In genomic region chr7:46377008-46377346, GRCm38 (mm10) we compare ENCODE assay signal across 10 mouse cellular contexts. TPM values are rescaled to one million over a fixed set of nuclear protein-coding genes. Genes with fewer than 3 reads are reported as not detected.
DNase-seq lines count a peak whose midpoint lies in the region; ATAC-seq lines count a peak whose summit lies in the region.
"Had no signal": no experiment of that assay in that cellular context is flagged by ENCODE, and none has a peak within 500 bp of the region (broad histone marks: within the 10 kb centered on the region; RNA-seq: fewer than 3 reads in every experiment).

No protein-coding gene starts in this region.

- no peak overlapping the region for H3K9ac ChIP-seq in heart, embryonic 12.5 days
- no peak overlapping the region for H3K9ac ChIP-seq in heart, embryonic 16.5 days (ENCODE audit: low read length)
- no peak overlapping the region for H3K9ac ChIP-seq in midbrain, embryonic 15.5 days

- no peak for DNase-seq in heart, postnatal 25 days (ENCODE audit: low spot score)
- peak; percentile 61 for DNase-seq in embryo, embryonic 9.5 days (ENCODE audit: extremely low spot score)
- DNase-seq in thymus, adult 18-20 months = no peak
- no peak for DNase-seq in urinary bladder, postnatal 10 days (ENCODE audit: low spot score)
- no peak for DNase-seq in adrenal gland, postnatal 4 days (ENCODE audit: low spot score in 2 of 2)

- intact Hi-C loops in heart, postnatal 25 days (cut with DNase I) = no loop called here

- peaks cover 14% of the 10 kb centered on the region for H3K4me1 ChIP-seq in heart, embryonic 12.5 days (replicated peaks)
- 0 out of 2 replicates have a peak, but pooled peaks cover 3% of the 10 kb centered on the region for H3K4me1 ChIP-seq in heart, embryonic 16.5 days (ENCODE audit: control insufficient read depth, insufficient read depth, low read length)
- H3K4me1 ChIP-seq in midbrain, embryonic 15.5 days = peaks cover 27% of the 10 kb centered on the region

- H3K9me3 ChIP-seq in heart, embryonic 12.5 days (replicated peaks) = no peaks in the 10 kb centered on the region
- H3K9me3 ChIP-seq in heart, embryonic 16.5 days (replicated peaks; ENCODE audit: control insufficient read depth, low read length) = no peaks in the 10 kb centered on the region
- no peaks in the 10 kb centered on the region for H3K9me3 ChIP-seq in midbrain, embryonic 15.5 days

- no peak for ATAC-seq in heart, embryonic 12.5 days (ENCODE audit: insufficient number of reproducible peaks, low FRiP score)
- no peak for ATAC-seq in heart, embryonic 16.5 days (replicated peaks; ENCODE audit: extremely low read depth, insufficient read depth, low FRiP score)
- ATAC-seq in midbrain, embryonic 15.5 days (replicated peaks) = peak; percentile 57; the same call in 1 of the 2 replicates

- WGBS in heart, embryonic 12.5 days = 2% methylated on average over 33 of the region's 33 CpGs
- under 1% methylated on average over 33 of the region's 33 CpGs for WGBS in heart, embryonic 16.5 days
- WGBS in midbrain, embryonic 15.5 days = under 1% methylated on average over 33 of the region's 33 CpGs

- H3K36me3 ChIP-seq in heart, embryonic 12.5 days = no peaks in the 10 kb centered on the region
- no peaks in the 10 kb centered on the region for H3K36me3 ChIP-seq in heart, embryonic 16.5 days (ENCODE audit: control insufficient read depth, insufficient read depth)
- no peaks in the 10 kb centered on the region for H3K36me3 ChIP-seq in midbrain, embryonic 15.5 days (replicated peaks)

- peaks cover 98% of the 10 kb centered on the region for H3K27me3 ChIP-seq in heart, embryonic 12.5 days (replicated peaks)
- peaks cover 71% of the 10 kb centered on the region for H3K27me3 ChIP-seq in heart, embryonic 16.5 days (ENCODE audit: control insufficient read depth, insufficient read depth, low read length)
- H3K27me3 ChIP-seq in midbrain, embryonic 15.5 days (replicated peaks) = peaks cover 59% of the 10 kb centered on the region

- no peak overlapping the region for H3K27ac ChIP-seq in heart, embryonic 12.5 days (ENCODE audit: poor library complexity, severe bottlenecking)
- H3K27ac ChIP-seq in heart, embryonic 16.5 days (ENCODE audit: low read length) = no peak overlapping the region
- no peak overlapping the region for H3K27ac ChIP-seq in midbrain, embryonic 15.5 days

- peak overlapping the region; percentile 51 for H3K4me2 ChIP-seq in heart, embryonic 12.5 days
- no peak overlapping the region; the same call in 1 of the 2 replicates for H3K4me2 ChIP-seq in heart, embryonic 16.5 days (ENCODE audit: low read depth, low read length)
- peak overlapping the region; percentile 51 for H3K4me2 ChIP-seq in midbrain, embryonic 15.5 days

- H3K4me3 ChIP-seq in heart, embryonic 12.5 days = peak overlapping the region; percentile 18
- peak overlapping the region; percentile 28 for H3K4me3 ChIP-seq in heart, embryonic 16.5 days (ENCODE audit: low read length)
- peak overlapping the region; percentile 31 for H3K4me3 ChIP-seq in midbrain, embryonic 15.5 days

RNA-seq across cellular contexts. Expression of gene Myod1, which starts 0.7 kb away (rescaled TPM):
- 0.30 and 0.50 TPM in 2 replicates for polyA plus RNA-seq in heart, embryonic 12.5 days (2016; fragmentation: Nextera tagmentation; extraction: Ambion mirVana)
- not detected for total RNA-seq in heart, postnatal 25 days (2021)
- 0.22 and 0.43 TPM in 2 replicates for polyA plus RNA-seq in heart, embryonic 16.5 days (2015; fragmentation: Nextera tagmentation; extraction: Ambion mirVana)
- 0.09 and 0.14 TPM in 2 replicates for polyA plus RNA-seq in midbrain, embryonic 15.5 days (2015; fragmentation: Nextera tagmentation; extraction: Ambion mirVana)
- 1 to 10 TPM in 1 of 2 experiments, under 1 TPM in 1; 0.48 to 1.6 TPM for total RNA-seq in adrenal gland, postnatal 4 days (2021)
- total RNA-seq: hematopoietic stem cell, adult 5-6 weeks; MEL had no signal

RNA-seq across cellular contexts. Expression of gene Kcnc1, which starts 19.3 kb away (rescaled TPM):
- polyA plus RNA-seq in heart, embryonic 12.5 days (2016; fragmentation: Nextera tagmentation; extraction: Ambion mirVana) = 0.23 TPM in 1 of 2 replicates, not detected in the other
- total RNA-seq in heart, postnatal 25 days (2021) = under 1 TPM; 0.03 to 0.05 TPM
- 0.19 TPM in 1 of 2 replicates, not detected in the other for polyA plus RNA-seq in heart, embryonic 16.5 days (2015; fragmentation: Nextera tagmentation; extraction: Ambion mirVana)
- polyA plus RNA-seq in midbrain, embryonic 15.5 days (2015; fragmentation: Nextera tagmentation; extraction: Ambion mirVana) = 15.2 and 17.0 TPM in 2 replicates
- 1 to 10 TPM; 1.0 to 3.0 TPM for total RNA-seq in adrenal gland, postnatal 4 days (2021)
- total RNA-seq: MEL had no signal

Comparison
In these comparisons a context has a peak if more than half of its experiments do, and no peak if none do; other contexts are left out.
1. RNA of gene Kcnc1, which starts 19.3 kb away (polyA plus RNA-seq): 15.2 to 17.0 TPM in midbrain, embryonic 15.5 days; 0.23 TPM in heart, embryonic 12.5 days and 0.19 TPM in heart, embryonic 16.5 days; every median in the first group is over 10 times any median in the second.
2. Peak in every context shown above with its lines, with median percentiles within 50 percentile points of each other: H3K4me3 ChIP-seq.